Mouse (Mus musculus) spleen, adult 2 months (tissue): ENCODE results near the gene Gm39566. TPM values are rescaled to one million over a fixed set of nuclear protein-coding genes. Genes with fewer than 3 reads are reported as not detected.

Experiments used
- DNase-seq, 2 experiments: peaks; one replicate each; pipeline versions ENCODE4 v3.0.0 to v3.0.0-alpha.2; 2012 to 2021; ENCODE audit warnings: low spot score in 2 of 2, low read depth in 1 of 2
- H3K27ac ChIP-seq: fragments of 200-500 bp; 2 replicates; pipeline ENCODE4 v1.5.1; 2012; ENCODE audit warnings: low read length, inconsistent platforms; ENCODE audit not compliant: insufficient read depth
- H3K27me3 ChIP-seq: fragments of 200-500 bp; 2 replicates; pipeline ENCODE4 v1.6.1; 2012; ENCODE audit warnings: mild to moderate bottlenecking, moderate library complexity, low read length, inconsistent platforms; ENCODE audit not compliant: control insufficient read depth, insufficient read depth
- H3K36me3 ChIP-seq: fragments of 200-500 bp; 2 replicates; pipeline ENCODE4 v1.6.1; 2012; ENCODE audit warnings: mild to moderate bottlenecking, low read length, inconsistent platforms; ENCODE audit not compliant: control insufficient read depth, insufficient read depth
- H3K4me1 ChIP-seq: fragments of 200-500 bp; 2 replicates; pipeline ENCODE4 v1.6.1; 2011; ENCODE audit warnings: inconsistent platforms; ENCODE audit not compliant: control insufficient read depth, insufficient read depth, insufficient read length
- H3K4me3 ChIP-seq: fragments of 200-500 bp; 2 replicates; pipeline ENCODE4 v1.5.1; 2011; ENCODE audit warnings: mild to moderate bottlenecking, inconsistent platforms; ENCODE audit not compliant: insufficient read depth, insufficient read length; ENCODE audit errors: extremely low read depth
- CTCF ChIP-seq: fragments of 200-500 bp; IDR thresholded peaks from 2 replicates; pipeline ENCODE4 v1.5.1; 2011; ENCODE audit warnings: mild to moderate bottlenecking, inconsistent platforms; ENCODE audit not compliant: insufficient read depth, insufficient read length, insufficient replicate concordance; ENCODE audit errors: extremely low read depth
- POLR2A ChIP-seq: fragments of 200-500 bp; IDR thresholded peaks from 2 replicates; pipeline ENCODE4 v1.6.1; 2011; ENCODE audit warnings: low read depth, low read length, inconsistent platforms
- WGBS: fragments of 180-500 bp; shearing (Covaris S2); methylation state at CpG from one replicate; pipeline ENCODE4 v1.1.7; 2018; 5-methylcytosine and 5-hydroxymethylcytosine counted together
- polyA plus RNA-seq: library from polyadenylated mRNA; depleted of rRNA; stranded (reverse); fragments of >200 nt; gene quantifications from 2 replicates; pipeline ENCODE4 v1.2.3, GENCODE M21; 2012

Gm39566 gene
- polyA plus RNA-seq, 1 experiment: not detected

DNA sequence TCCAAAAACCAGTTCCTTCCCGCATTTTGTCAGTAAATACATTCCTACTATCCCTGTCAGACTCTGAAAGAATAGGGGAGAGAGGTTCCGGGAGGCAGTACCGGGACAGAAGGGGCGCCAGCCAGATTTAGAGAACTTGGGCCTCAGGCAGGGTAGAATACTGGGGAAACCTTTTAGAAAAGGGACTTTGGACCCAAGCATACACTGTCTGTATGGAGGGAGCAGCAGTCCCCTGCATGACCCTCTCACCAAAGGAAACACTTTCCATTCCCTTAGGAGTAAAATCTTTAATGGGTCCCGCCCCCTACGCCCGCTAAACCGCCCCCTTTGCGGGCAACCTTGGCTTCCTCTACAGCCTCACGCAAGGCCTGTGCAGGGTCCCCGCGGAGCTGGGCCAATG lies 11.8 kb downstream of the Gm39566 start:
- Histone ChIP-seq H3K4me3 (peak overlapping the region; percentile 57), H3K27me3 (peaks cover 28% of the 10 kb centered on the region), H3K27ac (no peak overlapping the region), H3K36me3 (no peaks in the 10 kb centered on the region), H3K4me1 (peaks cover 38% of the 10 kb centered on the region)
- DNase-seq: no peak
- 4% methylated on average over 12 of the region's 12 CpGs for WGBS
- TF ChIP-seq POLR2A (no peak), CTCF (no peak)

GRCm38 (mm10) chr11:69802648-69803105 lies 12.4 kb downstream of the Gm39566 start:
- TF ChIP-seq POLR2A (no peak), CTCF (no peak)
- peak overlapping the region; percentile 32; the same call in 1 of the 2 replicates for H3K27ac ChIP-seq
- H3K27me3 ChIP-seq: peaks cover 28% of the 10 kb centered on the region
- DNase-seq: peak in 1 of 2 experiments; percentile 56
- peaks cover 38% of the 10 kb centered on the region for H3K4me1 ChIP-seq
- no peaks in the 10 kb centered on the region for H3K36me3 ChIP-seq
- WGBS: 2% methylated on average over 33 of the region's 33 CpGs
- peak overlapping the region; percentile 56; the same call in 1 of the 2 replicates for H3K4me3 ChIP-seq

DNA sequence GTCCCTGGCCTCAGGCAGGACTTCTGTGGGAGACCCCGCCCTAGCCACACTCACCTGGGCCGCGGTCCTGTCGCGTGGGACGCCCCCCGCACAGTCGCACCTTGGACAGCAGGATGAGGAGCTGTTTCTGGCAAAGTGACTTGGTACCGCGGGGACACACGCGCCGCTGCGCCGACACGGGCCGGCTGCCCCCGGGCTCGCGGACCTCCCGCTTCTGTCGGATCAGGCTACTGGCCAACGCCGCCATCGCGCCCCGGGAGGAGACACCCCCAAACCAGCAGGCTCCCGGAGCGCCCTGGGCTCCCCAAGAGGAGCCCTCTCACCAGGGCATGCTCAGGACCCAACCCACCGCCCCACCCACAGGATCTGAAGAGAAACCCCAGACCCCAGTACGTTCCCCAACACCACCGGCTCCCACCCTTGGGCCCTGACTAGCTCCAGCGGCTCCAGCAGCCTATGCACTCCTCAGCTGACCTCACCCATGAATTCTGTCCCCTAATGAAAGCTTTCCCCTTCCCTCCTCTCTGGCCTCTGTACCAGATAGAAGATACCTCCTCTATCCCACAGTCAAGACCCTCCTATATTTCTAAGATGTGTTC lies 13.6 kb downstream of the Gm39566 start, which contains the start of gene Fgf11:
TSS of gene Fgf11 (minus strand) at position 479 of the 599 bp plus-strand sequence.
- Histone ChIP-seq H3K27ac (peak within 1 kb of the TSS; percentile 32; the same call in 1 of the 2 replicates), H3K36me3 (no peaks in the 10 kb centered on the region), H3K4me1 (peaks cover 38% of the 10 kb centered on the region), H3K4me3 (peak within 1 kb of the TSS; percentile 56; the same call in 1 of the 2 replicates), H3K27me3 (peaks cover 28% of the 10 kb centered on the region)
- 8% methylated on average over 33 of the region's 33 CpGs for WGBS
- TF ChIP-seq POLR2A (no peak), CTCF (no peak)
- DNase-seq: no peak

- WGBS: 2% methylated on average over 36 of the region's 36 CpGs
- no peak overlapping the region; the same call in 1 of the 2 replicates for H3K4me3 ChIP-seq
- peaks cover 38% of the 10 kb centered on the region for H3K4me1 ChIP-seq
- H3K27ac ChIP-seq: no peak overlapping the region
- TF ChIP-seq CTCF (no peak), POLR2A (no peak)
- peaks cover 28% of the 10 kb centered on the region for H3K27me3 ChIP-seq
- no peaks in the 10 kb centered on the region for H3K36me3 ChIP-seq
- DNase-seq: no peak
These were observed 14.5 kb downstream of the Gm39566 start for GRCm38 (mm10) chr11:69800392-69801197.

GRCm38 (mm10) chr11:69800138-69800391 lies 15.0 kb downstream of the Gm39566 start:
- DNase-seq: no peak
- TF ChIP-seq POLR2A: no peak
- TF ChIP-seq CTCF: no peak
- 4% methylated on average over 11 of the region's 11 CpGs for WGBS
- no peaks in the 10 kb centered on the region for H3K36me3 ChIP-seq
- peak overlapping the region; percentile 10; the same call in 1 of the 2 replicates for H3K4me3 ChIP-seq
- no peak overlapping the region for H3K27ac ChIP-seq
- H3K4me1 ChIP-seq: peaks cover 38% of the 10 kb centered on the region
- H3K27me3 ChIP-seq: peaks cover 28% of the 10 kb centered on the region

- H3K36me3 ChIP-seq: no peaks in the 10 kb centered on the region
- H3K4me3 ChIP-seq: peak overlapping the region; percentile 10; the same call in 1 of the 2 replicates
- TF ChIP-seq POLR2A: no peak
- no peak for TF ChIP-seq CTCF
- peaks cover 38% of the 10 kb centered on the region for H3K4me1 ChIP-seq
- H3K27me3 ChIP-seq: peaks cover 28% of the 10 kb centered on the region
- peak; percentile 45 to 62 for DNase-seq
- no peak overlapping the region for H3K27ac ChIP-seq
- 24% methylated on average over 12 of the region's 12 CpGs for WGBS
These were observed 15.5 kb downstream of the Gm39566 start for GRCm38 (mm10) chr11:69799394-69800137.
